Mouse (Mus musculus) embryonic facial prominence, embryonic 13.5 days (tissue): ENCODE results near the gene Fgfr2. TPM values are rescaled to one million over a fixed set of nuclear protein-coding genes. Genes with fewer than 3 reads are reported as not detected.
"Not testable (repeated sequence)": the region's sequence is repeated elsewhere in the genome, so short reads cannot be mapped to it uniquely, and the experiment has no call there.

Experiments used
- ATAC-seq: fragments of 200-750 bp; cut with Nextera tagmentation; 2 replicates; pipeline ENCODE4 v1.8.0; 2017; ENCODE audit warnings: low read depth; ENCODE audit not compliant: insufficient number of reproducible peaks, insufficient read depth, low FRiP score, low TSS enrichment
- H3K27ac ChIP-seq: fragments of 300-500 bp; sonication (generic); 2 replicates; pipeline ENCODE4 v1.5.1; 2015; ENCODE audit warnings: moderate library complexity, mild to moderate bottlenecking, inconsistent platforms
- H3K27me3 ChIP-seq: fragments of 300-500 bp; sonication (generic); 2 replicates; pipeline ENCODE4 v1.6.1; 2015; ENCODE audit warnings: mild to moderate bottlenecking, inconsistent platforms
- H3K36me3 ChIP-seq: fragments of 300-500 bp; sonication (generic); 2 replicates; pipeline ENCODE4 v1.6.1; 2015; ENCODE audit warnings: mild to moderate bottlenecking, inconsistent platforms
- H3K4me1 ChIP-seq: fragments of 300-500 bp; sonication (generic); 2 replicates; pipeline ENCODE4 v1.6.1; 2015; ENCODE audit warnings: inconsistent platforms
- H3K4me2 ChIP-seq: fragments of 300-500 bp; sonication (generic); 2 replicates; pipeline ENCODE4 v1.6.1; 2015; ENCODE audit warnings: moderate library complexity, mild to moderate bottlenecking, inconsistent platforms
- H3K4me3 ChIP-seq: fragments of 300-500 bp; sonication (generic); 2 replicates; pipeline ENCODE4 v1.5.1; 2015; ENCODE audit warnings: mild to moderate bottlenecking, inconsistent platforms
- H3K9ac ChIP-seq: fragments of 300-500 bp; sonication (generic); 2 replicates; pipeline ENCODE4 v1.6.1; 2015; ENCODE audit warnings: mild to moderate bottlenecking, inconsistent platforms
- H3K9me3 ChIP-seq: fragments of 300-500 bp; sonication (generic); 2 replicates; pipeline ENCODE4 v1.6.1; 2016; ENCODE audit warnings: inconsistent platforms
- WGBS: fragments of 180-500 bp; shearing (Covaris S2); methylation state at CpG from one replicate; pipeline ENCODE4 v1.1.7; 2015; ENCODE audit warnings: mixed read lengths; 5-methylcytosine and 5-hydroxymethylcytosine counted together
- polyA plus RNA-seq: library from polyadenylated mRNA; unstranded; fragments of >200 nt; fragmentation: Nextera tagmentation; extraction: Ambion mirVana; gene quantifications from 2 replicates; pipeline ENCODE4 v1.2.1, GENCODE M21; 2015

Fgfr2 gene
- polyA plus RNA-seq, 1 experiment from 2014 or later = 174 TPM

- H3K4me1 ChIP-seq = no peaks in the 10 kb centered on the region
- ATAC-seq = no peak
- WGBS = 90% methylated on average over 2 of the region's 2 CpGs
- no peaks in the 10 kb centered on the region for H3K36me3 ChIP-seq
- H3K4me3 ChIP-seq = no peak within 1 kb of the TSS
- no peak within 1 kb of the TSS for H3K4me2 ChIP-seq
- H3K9ac ChIP-seq = no peak within 1 kb of the TSS
- H3K27me3 ChIP-seq = no peaks in the 10 kb centered on the region
- no peak within 1 kb of the TSS for H3K27ac ChIP-seq
- no peaks in the 10 kb centered on the region for H3K9me3 ChIP-seq
These were observed 1976.9 kb downstream of the Fgfr2 start, which contains the start of gene 4933402N03Rik for GRCm38 (mm10) chr7:131146214-131146613. 4933402N03Rik (minus strand) TSS chr7:131146314.

- H3K36me3 ChIP-seq = no peaks in the 10 kb centered on the region
- no peak overlapping the region for H3K9ac ChIP-seq
- WGBS = 77% methylated on average over 3 of the region's 3 CpGs
- H3K9me3 ChIP-seq = no peaks in the 10 kb centered on the region; the same call in 1 of the 2 replicates
- no peak overlapping the region for H3K27ac ChIP-seq
- ATAC-seq = no peak
- H3K4me2 ChIP-seq = no peak overlapping the region
- no peak overlapping the region for H3K4me3 ChIP-seq
- no peaks in the 10 kb centered on the region for H3K4me1 ChIP-seq
- no peaks in the 10 kb centered on the region for H3K27me3 ChIP-seq
These were observed 1990.0 kb downstream of the Fgfr2 start for GRCm38 (mm10) chr7:131133181-131133580.

GRCm38 (mm10) chr7:131130021-131130420 is 1993.1 kb downstream of the Fgfr2 start:
- H3K9me3 ChIP-seq = no peaks in the 10 kb centered on the region
- 62% methylated on average over 12 of the region's 12 CpGs for WGBS
- H3K27ac ChIP-seq = no peak overlapping the region
- ATAC-seq = no peak
- H3K4me1 ChIP-seq = no peaks in the 10 kb centered on the region
- H3K4me3 ChIP-seq = no peak overlapping the region
- H3K9ac ChIP-seq = no peak overlapping the region
- H3K4me2 ChIP-seq = no peak overlapping the region
- H3K36me3 ChIP-seq = no peaks in the 10 kb centered on the region
- no peaks in the 10 kb centered on the region for H3K27me3 ChIP-seq

DNA sequence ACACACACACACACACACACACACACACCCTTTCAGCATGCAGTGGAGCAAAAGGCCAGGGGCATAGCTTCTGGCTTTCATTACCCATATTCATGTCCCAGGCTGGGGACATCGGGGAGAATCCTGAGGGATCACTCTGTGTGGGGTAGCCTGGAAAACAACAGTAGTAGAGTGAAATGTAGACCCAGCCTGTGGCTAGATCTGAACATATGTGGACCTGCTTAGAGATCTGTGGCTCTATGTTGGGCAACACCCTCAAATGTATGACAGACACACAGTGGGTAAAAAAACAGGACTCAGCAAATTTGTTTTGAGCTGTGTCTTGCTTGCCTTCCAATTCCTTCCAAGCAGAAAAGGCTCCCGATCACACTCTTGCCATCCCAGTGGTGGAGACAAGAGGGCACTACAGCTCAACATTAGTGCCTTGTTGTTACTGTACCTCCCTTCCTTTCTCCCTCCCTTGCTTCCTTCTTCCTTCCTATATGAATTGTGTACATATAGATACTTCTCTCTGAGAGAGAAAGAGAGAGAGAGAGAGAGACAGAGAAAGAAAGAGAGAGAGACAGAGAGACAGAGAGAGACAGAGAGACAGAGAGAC is 2000.8 kb downstream of the Fgfr2 start:
- no peak overlapping the region for H3K9ac ChIP-seq
- H3K27ac ChIP-seq = no peak overlapping the region
- no peaks in the 10 kb centered on the region for H3K4me1 ChIP-seq
- H3K9me3 ChIP-seq = no peaks in the 10 kb centered on the region
- no peak overlapping the region for H3K4me2 ChIP-seq
- no peaks in the 10 kb centered on the region for H3K36me3 ChIP-seq
- no peak overlapping the region for H3K4me3 ChIP-seq
- no peaks in the 10 kb centered on the region for H3K27me3 ChIP-seq
- ATAC-seq = no peak
- 75% methylated on average over 2 of the region's 2 CpGs for WGBS

GRCm38 (mm10) chr7:131114434-131114833 is 2008.7 kb downstream of the Fgfr2 start:
- no peak overlapping the region for H3K9ac ChIP-seq
- 82% methylated on average over 2 of the region's 2 CpGs for WGBS
- no peak overlapping the region for H3K4me3 ChIP-seq
- H3K4me1 ChIP-seq = no peaks in the 10 kb centered on the region
- H3K36me3 ChIP-seq = no peaks in the 10 kb centered on the region
- H3K9me3 ChIP-seq = no peaks in the 10 kb centered on the region
- no peaks in the 10 kb centered on the region for H3K27me3 ChIP-seq
- no peak for ATAC-seq
- no peak overlapping the region for H3K27ac ChIP-seq
- H3K4me2 ChIP-seq = no peak overlapping the region

- H3K9me3 ChIP-seq = no peaks in the 10 kb centered on the region
- H3K36me3 ChIP-seq = no peaks in the 10 kb centered on the region
- ATAC-seq = no peak
- H3K9ac ChIP-seq = no peak overlapping the region
- no peak overlapping the region for H3K27ac ChIP-seq
- H3K4me3 ChIP-seq = no peak overlapping the region
- 71% methylated on average over 6 of the region's 6 CpGs for WGBS
- H3K4me1 ChIP-seq = no peaks in the 10 kb centered on the region
- H3K27me3 ChIP-seq = no peaks in the 10 kb centered on the region
- H3K4me2 ChIP-seq = no peak overlapping the region
These were observed 2009.5 kb downstream of the Fgfr2 start for GRCm38 (mm10) chr7:131113676-131114075.

DNA sequence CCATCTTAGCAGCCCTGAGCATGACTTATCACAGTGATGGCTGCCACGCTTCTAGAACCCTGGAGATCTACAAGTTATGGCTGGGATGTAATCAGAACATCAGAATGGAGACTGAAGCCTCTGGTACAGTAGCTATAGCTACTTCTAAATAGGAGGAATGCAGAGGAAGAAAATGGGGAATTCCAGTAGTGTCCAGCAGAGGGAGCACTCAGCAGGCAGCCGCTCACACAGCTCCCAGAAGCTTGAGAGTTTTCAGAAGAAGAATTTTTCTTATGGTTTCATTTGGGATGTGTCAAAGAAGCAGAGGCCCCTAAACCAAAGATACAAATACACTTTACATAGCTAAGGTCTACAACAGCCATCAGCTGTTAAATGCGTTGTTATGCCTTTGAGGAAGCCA is 2010.7 kb downstream of the Fgfr2 start:
- Histone ChIP-seq H3K4me3 (no peak overlapping the region), H3K9ac (no peak overlapping the region), H3K27me3 (no peaks in the 10 kb centered on the region), H3K9me3 (no peaks in the 10 kb centered on the region), H3K36me3 (no peaks in the 10 kb centered on the region), H3K27ac (no peak overlapping the region), H3K4me1 (no peaks in the 10 kb centered on the region), H3K4me2 (no peak overlapping the region)
- ATAC-seq = no peak
- WGBS = 33% methylated on average over 3 of the region's 3 CpGs

DNA sequence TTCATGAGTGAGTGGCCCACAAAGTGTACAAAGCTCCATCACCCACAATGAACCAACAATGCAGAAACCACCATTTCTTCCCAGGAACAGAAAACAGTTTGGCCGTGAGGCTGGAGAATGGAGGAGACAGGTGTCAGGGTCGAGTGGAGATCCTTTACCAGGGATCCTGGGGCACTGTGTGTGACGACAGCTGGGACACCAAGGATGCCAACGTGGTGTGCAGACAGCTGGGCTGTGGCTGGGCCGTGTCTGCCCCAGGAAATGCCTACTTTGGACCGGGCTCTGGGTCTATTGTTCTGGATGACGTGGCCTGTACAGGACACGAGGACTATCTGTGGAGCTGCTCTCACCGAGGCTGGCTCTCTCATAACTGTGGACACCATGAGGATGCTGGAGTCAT is 2040.7 kb downstream of the Fgfr2 start:
- H3K27ac ChIP-seq, ATAC-seq, H3K9me3 ChIP-seq, H3K9ac ChIP-seq, H3K4me3 ChIP-seq, H3K27me3 ChIP-seq, H3K4me1 ChIP-seq, H3K36me3 ChIP-seq, H3K4me2 ChIP-seq: not testable (repeated sequence)
- WGBS = 80% methylated on average over 9 of the region's 9 CpGs

GRCm38 (mm10) chr7:131075956-131076355 is 2047.2 kb downstream of the Fgfr2 start:
- no peaks in the 10 kb centered on the region for H3K4me1 ChIP-seq
- H3K9ac ChIP-seq = no peak overlapping the region
- no peak overlapping the region for H3K4me2 ChIP-seq
- no peak overlapping the region for H3K4me3 ChIP-seq
- no peak for ATAC-seq
- H3K9me3 ChIP-seq = no peaks in the 10 kb centered on the region
- no peaks in the 10 kb centered on the region for H3K36me3 ChIP-seq
- 2% methylated on average over 1 of the region's 1 CpGs for WGBS
- H3K27ac ChIP-seq = no peak overlapping the region
- H3K27me3 ChIP-seq = no peaks in the 10 kb centered on the region

GRCm38 (mm10) chr7:131074098-131074497 is 2049.1 kb downstream of the Fgfr2 start:
- not testable (repeated sequence) for ATAC-seq, H3K27ac ChIP-seq, H3K4me2 ChIP-seq, H3K27me3 ChIP-seq, H3K36me3 ChIP-seq, H3K4me1 ChIP-seq, H3K9me3 ChIP-seq, H3K4me3 ChIP-seq, H3K9ac ChIP-seq
- WGBS = 80% methylated on average over 6 of the region's 6 CpGs

DNA sequence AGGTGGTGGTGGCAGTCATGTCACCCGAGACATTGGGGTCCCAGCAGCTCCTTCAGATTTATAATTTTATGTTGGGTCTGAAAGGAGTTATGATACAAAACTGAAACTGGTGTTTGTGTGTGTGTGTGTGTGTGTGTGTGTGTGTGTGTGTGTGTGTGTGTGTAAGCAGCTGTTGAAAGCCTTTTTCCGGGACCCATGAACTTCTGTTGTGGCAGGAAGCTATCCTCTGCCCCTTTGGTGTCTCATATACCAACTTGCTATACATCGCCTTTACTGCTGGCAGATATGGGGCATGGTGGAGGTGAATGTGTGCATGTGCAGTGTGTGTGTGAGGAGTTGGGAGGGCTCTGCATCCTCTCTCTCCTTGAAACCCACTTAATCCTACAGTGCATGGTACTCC is 2049.7 kb downstream of the Fgfr2 start:
- H3K4me1 ChIP-seq, H3K27ac ChIP-seq, H3K4me2 ChIP-seq, H3K4me3 ChIP-seq, H3K9ac ChIP-seq, H3K27me3 ChIP-seq, ATAC-seq, H3K36me3 ChIP-seq, H3K9me3 ChIP-seq: not testable (repeated sequence)
- WGBS = 89% methylated on average over 3 of the region's 3 CpGs

DNA sequence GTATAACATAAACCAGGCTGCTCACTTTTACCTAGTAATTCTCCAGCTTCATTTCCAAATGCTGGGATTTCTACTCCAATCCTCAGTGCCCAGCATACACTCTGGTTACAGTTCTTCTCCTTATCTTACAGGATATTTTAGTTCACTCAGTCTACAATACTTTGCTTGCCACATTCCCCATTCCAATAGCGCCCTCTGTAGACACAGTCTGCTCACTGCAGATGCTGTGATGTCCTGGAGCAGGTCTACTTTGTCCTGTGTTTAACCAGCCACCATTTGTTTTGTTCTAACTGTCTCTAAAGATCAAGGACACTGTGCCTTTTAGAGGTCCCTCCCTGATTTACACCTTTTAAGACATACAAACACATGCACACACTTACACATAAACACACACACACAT is 2055.0 kb downstream of the Fgfr2 start:
- not testable (repeated sequence) for H3K4me3 ChIP-seq, H3K27ac ChIP-seq, H3K36me3 ChIP-seq, H3K9me3 ChIP-seq, H3K4me2 ChIP-seq, H3K27me3 ChIP-seq, ATAC-seq, H3K4me1 ChIP-seq, H3K9ac ChIP-seq
- WGBS = 3% methylated on average over 1 of the region's 1 CpGs

DNA sequence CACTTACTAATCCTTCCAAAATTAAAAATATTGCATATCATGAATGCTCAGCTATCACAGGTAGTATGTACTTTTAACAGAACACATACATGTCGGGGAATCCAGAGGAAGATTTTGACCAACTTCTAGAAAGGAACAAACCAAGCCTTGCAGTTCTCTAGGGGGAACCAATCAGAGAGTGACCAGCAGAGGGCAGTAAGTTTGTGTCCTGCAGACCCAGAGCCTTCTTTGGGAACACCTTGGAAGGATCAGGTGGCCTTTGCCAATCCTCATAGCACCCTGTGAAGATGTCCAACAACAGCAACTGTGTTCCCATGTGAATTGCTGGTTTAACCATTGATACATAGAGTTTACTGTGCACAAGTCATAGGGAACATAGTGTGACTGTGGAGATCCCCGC is 2060.6 kb downstream of the Fgfr2 start:
- H3K9ac ChIP-seq = no peak overlapping the region
- H3K4me3 ChIP-seq = no peak overlapping the region
- no peak for ATAC-seq
- 87% methylated on average over 2 of the region's 2 CpGs for WGBS
- H3K27me3 ChIP-seq = no peaks in the 10 kb centered on the region
- H3K36me3 ChIP-seq = no peaks in the 10 kb centered on the region
- no peak overlapping the region for H3K27ac ChIP-seq
- no peaks in the 10 kb centered on the region for H3K9me3 ChIP-seq
- no peaks in the 10 kb centered on the region for H3K4me1 ChIP-seq
- H3K4me2 ChIP-seq = no peak overlapping the region
